Mouse (Mus musculus) left cerebral cortex, postnatal 36 days (tissue): ENCODE results near the gene Lyst. TPM values are rescaled to one million over a fixed set of nuclear protein-coding genes. Genes with fewer than 3 reads are reported as not detected.
"Not testable (repeated sequence)": the region's sequence is repeated elsewhere in the genome, so short reads cannot be mapped to it uniquely, and the experiment has no call there.

Source experiments
- DNase-seq, 2 experiments: peaks; one replicate each; pipeline ENCODE4 v3.0.0; 2021 to 2022; ENCODE audit warnings: low spot score in 2 of 2, mixed read lengths in 1 of 2
- intact Hi-C: fragments of 180-260 bp; cut with DNase I; formaldehyde crosslinking; loops from one replicate; pipeline ENCODE4 v1.15.1; 2025
- total RNA-seq, 2 experiments: library from RNA; stranded (reverse); gene quantifications; 2 replicates each; pipeline ENCODE4 v1.2.3; 2021

The Lyst gene
- 10 to 100 TPM; 45.5 to 63.6 TPM for total RNA-seq

DNA sequence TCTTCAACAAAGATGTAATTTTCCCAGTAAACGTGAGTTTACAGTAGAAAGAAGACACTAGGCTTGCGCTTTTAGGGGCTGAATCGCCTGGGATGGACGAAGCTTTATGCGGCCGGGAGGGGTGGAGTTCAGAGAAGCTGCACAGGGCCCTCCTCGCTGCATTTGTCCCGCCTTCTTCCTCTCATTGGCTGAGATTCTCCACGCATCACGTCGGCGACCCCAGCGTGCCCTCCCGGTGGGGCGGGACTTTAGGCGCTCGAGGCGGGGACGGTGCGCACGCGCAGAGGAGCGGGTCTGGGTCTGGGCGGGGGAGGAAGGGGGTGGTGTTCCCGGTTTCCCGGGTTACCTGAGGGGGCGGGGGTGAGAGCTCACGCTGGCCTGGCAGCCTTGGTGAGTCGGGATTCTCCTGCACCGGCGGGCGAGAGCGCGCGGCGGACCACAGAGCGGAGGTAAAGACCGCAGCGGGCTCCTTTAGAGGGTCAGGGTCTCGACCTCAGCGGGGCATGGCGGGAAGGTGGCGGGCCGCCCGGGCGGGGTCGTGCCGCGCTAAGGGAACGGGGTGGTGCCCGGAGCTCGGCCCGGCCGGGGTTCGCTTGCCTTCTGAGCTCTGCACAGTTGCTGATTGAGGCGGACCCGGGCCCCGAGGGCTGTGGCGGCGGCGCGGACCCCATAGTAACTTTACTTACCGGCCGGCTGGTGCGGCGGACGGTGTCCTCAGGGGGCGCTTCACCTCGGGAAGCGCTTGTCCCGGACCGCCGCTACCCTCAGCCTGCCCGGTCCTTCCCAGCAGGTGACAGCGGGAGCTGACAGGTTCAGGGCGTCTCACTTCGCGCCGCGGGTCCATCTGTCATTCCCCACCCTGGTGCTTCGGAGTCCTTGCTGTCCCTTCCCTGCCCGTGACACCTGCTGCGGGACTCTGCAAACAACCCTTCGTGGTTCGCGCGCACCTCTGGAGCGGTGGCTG is at the start of gene Lyst:
Gene Lyst, plus strand, starts transcription at position 350 of the 964 bp plus-strand sequence.
- intact Hi-C loops: loop anchor here (5.0 kb wide), 1 partner anchor 38 kb away; no protein-coding TSS in a partner anchor
- peak; percentile 98 for DNase-seq

DNA sequence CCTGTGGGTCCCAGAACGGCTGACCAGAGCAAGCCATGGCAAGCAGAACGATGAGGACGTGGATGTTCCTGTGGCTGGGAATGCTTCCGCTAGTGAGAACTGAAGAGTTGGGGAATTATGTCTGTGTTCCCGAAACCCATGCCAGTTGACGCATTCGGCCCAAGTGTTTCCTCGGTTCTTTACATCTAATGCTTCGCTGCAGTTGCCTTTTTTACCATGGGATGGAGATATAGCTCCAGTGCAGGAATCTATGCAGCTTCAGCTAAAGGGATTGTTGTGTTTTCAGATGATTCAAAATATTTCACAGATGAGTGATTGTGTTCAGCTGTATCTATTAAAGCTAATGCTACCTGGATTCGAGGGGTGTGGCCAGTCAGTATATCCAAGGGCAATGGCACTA is 47.1 kb upstream of the Lyst start:
- intact Hi-C loops: not testable (repeated sequence)
- peak in 1 of 2 experiments; percentile 24 for DNase-seq

DNA sequence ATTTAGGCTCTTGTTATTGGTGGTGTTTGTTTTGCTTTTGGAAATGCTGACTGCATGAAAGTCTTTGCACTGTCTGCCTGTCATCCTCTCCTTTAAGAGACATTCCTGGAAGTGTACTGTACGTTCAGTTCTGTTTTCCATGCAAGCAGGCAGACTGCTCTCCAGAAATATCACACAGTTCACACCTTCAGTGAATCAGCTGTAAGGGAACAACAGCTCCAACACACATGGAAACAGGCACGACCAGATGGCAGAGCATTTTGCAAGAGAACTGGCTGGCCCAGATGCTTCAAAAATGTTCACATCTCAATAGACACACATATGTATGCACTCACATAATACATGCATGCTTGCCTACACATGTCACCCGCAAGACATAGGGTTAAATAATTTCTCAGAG is 43.4 kb upstream of the Lyst start:
- intact Hi-C loops: loop anchor here (5.0 kb wide), 1 partner anchor 66 kb away; no protein-coding TSS in a partner anchor
- DNase-seq: peak; percentile 80 to 86

DNA sequence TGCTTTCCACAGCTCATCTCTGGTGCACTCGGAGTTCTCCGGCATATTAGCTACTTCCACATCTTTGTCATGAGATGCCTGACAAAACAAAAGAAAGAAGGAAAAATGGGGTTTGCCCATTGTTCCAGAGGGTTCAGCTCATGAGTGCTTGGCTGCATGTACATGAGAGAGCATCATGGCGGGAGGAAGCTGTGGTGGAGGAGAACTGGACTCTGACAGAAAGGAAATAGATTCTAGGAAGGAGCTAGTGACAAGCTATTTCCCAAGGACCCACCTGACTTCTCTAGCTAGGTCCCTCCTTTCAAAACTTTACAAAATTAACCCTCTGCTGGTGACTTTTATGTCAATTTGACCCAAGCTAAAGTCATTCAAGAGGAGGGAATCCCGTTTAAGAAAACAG is 42.3 kb upstream of the Lyst start:
- intact Hi-C loops: loop anchor here (5.0 kb wide), 1 partner anchor 64 kb away; no protein-coding TSS in a partner anchor
- DNase-seq: no peak

DNA sequence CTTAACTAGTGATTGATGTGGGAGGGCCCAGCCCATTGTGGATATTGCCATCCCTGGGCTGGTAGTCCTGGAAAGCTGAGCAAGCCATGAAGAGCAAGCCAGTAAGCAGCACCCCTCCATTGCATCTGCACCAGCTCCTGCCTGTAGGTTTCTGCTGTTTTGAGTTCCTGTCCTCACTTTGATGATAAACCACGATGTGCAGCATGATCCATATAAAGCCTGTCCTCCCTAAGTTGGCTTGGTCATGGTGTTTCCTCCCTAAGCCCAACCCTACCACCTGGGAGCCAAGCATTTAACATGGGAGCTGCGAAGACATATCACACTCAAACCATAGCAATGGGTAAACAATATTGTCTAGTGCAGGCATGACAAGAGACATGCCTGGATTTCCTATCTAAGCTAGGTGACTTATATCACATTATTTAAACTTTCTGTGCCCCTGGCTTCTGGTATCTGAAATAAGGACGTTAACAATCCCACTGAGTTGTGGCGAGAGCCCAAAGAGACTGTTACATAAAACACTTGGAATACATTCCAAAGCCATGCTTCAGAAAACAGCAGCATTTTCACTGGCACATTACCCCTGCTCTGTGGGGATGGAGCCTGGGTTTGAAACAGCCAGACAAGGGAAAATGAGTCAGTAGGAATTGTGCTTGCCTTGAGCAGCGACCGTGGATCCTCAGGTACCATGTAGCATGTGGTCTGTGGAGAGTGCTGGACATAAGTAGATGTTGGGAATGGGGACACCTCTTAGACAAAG is 41.6 kb upstream of the Lyst start:
- DNase-seq: no peak
- intact Hi-C loops: loop anchor here (5.0 kb wide), 1 partner anchor 64 kb away; no protein-coding TSS in a partner anchor

DNA sequence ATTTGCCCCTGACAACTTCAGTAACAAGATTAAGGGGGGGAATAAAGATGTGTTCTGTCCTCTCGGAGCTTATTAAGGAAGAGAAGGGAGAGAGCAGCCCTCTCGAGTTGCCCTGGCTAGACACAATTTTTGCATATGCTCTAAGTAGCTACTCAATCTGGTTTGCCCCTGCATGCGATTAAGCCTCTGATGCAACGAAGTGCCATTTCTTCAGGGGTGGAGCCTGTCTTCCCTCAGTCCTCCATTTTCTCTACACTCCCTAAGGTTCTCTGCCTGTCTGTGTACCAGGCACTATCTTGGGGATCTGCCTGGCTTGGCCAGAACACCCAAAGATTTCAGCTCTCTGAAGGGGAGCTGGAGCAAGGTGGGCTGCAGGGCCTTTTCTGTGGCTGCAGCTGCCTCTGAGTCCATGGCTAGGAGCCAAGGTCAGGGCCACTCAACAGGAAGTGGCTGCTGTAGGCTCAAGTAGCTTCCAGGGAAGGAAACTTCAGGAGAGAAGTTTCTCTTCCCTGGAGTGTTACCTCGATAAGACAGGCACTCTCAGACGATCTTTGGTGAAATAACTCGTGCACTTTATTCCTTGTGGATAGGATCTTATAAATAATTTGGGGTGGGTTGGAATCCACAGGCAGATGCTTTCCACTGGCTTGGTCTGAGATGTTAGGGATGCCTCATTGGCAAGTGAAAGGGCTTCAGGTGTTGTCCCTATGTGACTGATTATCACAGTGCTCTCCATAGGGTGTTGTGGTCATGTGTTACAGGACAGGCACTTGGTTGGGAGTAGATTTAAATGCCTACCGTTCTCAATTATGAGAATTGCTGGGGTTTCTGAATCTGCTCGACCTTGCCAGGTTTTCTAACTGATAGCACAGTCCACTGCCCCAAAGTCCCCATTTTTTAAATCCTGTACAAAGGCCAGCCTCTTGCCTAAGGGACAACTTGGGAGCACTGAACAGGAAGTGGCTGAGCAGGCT is 40.2 kb upstream of the Lyst start:
- intact Hi-C loops: loop anchor here (5.0 kb wide), 2 partner anchors 42 to 62 kb away; partner anchors contain the start of gene Lyst

DNA sequence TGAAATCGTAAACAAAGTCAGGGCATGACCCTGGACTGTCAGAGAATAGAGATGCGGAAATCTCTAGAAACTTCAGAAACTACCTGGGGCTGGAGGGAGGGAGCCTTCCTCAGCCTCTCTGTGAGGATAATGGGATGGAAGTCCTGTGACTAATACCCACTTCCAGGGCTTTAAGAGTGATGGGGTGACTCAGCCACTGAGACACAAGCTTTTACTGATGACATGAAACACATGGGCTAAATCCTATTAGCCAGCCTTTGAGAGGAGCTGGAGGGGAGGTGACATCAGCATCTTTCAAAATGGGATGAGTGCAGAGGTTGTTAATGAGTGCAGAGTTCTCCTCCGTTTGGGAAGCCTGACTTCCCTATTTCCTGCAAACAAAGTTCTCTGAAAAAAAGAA is 38.2 kb upstream of the Lyst start:
- intact Hi-C loops: loop anchor here (5.0 kb wide), 1 partner anchor 40 kb away; the partner anchor contains the start of gene Lyst
- no peak for DNase-seq

More for the DNA sequence above, 40.2 kb upstream of the Lyst start:
- DNase-seq: no peak

DNA sequence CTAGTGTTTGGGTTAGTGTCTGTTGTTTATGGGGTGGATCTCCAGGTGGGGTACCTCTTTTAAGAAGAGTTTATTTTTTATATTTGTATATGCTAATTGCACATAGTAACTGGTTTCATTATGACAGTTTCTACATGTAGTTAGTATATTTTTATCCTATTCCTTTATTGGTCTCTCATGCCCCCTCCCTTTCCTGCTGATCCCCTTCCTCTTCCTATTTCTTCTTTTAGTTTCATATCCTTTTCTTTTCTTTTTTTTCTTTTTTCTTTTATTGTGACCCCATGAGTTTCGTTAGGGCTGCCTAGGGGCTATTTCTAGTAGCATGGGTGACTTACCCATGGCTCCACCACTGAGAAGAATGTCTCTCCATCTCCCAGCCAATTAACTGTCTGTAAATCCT is 36.5 kb upstream of the Lyst start:
- DNase-seq: no peak
- intact Hi-C loops: loop anchor here (5.0 kb wide), 1 partner anchor 39 kb away; the partner anchor contains the start of gene Lyst

DNA sequence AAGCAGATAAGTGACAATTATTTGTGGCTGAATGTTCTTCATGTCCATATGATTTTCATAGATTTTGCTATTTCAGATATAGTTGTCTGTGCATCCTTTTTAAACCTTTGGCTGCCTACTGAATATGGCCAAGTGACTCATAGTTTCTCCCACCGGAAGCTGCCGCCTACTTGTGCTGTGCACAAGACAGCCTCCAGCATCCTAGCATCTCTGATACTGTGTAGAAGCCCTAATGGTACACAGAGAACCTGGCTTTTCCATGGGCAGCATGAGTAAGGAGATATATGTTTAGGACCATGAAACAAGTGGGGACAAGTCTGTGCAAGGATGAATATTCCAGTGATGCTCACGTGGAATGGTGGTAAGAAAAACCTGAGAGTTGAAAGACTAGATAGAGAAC is 35.0 kb upstream of the Lyst start:
- intact Hi-C loops: no loop called here

DNA sequence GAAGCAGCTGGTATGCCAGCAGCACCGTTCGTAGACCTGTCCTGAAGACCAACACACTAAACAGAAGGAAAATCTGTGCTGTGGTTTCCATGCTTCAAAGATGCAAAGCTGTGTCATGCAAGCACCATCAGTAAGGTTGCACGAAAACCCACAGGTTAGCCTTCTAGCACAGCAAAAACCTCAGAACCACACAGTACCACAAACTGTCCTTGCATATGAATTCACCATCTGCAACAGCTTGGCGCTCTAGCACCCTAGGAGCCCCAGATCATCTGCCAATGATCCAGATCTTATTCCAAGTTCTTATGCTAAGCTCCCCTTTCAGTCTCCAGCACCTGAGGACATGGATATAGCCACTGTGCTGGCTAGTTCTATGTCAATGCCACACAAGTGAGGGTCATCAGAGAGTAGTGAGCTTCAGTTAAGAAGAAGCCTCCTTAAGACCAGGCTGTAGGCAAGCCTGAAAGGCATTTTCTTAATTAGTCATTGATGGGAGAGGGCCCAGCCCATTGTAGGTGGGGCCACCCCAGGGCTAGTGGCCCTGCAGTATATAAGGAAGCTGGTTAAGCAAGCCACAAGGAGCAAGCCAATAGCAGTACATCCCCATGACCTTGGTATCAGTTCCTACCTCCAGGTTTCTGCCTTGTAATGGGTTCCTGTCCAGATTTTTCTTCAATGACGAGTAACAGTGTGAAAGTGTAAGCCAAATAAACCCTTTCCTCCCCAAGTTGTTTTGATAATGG is 33.0 kb upstream of the Lyst start:
- no peak for DNase-seq
- intact Hi-C loops: no loop called here

More for the DNA sequence above, 35.0 kb upstream of the Lyst start:
- DNase-seq: peak in 1 of 2 experiments; percentile 62

DNA sequence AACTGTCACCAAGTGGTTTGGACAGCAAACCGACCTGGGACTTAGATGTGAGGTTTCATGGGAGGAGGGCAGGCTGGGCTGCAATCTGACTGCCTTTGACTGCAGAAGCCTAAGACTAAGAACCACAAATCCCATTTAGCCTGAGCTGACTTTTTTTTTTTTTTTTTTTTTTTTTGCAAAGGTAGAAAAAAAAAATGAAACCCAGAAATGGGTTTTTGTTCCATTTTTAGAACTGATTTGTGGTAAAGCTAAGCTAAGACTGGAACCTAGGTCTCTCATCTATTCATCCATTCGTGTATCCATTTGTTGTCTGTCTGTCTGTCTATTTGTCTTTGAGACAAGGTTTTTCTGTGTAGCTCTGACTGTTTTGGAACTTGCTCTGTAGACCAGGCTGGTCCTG is 31.9 kb upstream of the Lyst start:
- intact Hi-C loops: no loop called here
- DNase-seq: no peak

DNA sequence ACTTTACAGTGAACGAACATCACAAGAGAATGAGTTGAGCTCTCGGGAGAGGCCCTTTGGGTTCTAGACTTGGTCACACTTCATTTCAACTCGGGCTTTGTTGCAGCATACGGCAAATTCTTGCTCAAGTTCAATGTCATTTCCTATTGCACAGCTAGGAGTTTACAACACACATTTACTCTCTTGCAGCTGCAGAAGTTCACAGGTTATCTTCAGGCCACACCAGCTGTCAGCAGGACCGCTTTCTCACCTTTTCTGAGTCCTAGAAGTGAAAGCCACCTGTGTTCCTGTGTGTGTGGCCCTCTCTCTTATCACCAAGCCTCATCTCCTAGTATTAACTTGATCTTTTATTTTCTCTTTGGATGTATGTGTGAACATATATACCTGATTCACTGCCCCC is 31.3 kb upstream of the Lyst start:
- DNase-seq: no peak

DNA sequence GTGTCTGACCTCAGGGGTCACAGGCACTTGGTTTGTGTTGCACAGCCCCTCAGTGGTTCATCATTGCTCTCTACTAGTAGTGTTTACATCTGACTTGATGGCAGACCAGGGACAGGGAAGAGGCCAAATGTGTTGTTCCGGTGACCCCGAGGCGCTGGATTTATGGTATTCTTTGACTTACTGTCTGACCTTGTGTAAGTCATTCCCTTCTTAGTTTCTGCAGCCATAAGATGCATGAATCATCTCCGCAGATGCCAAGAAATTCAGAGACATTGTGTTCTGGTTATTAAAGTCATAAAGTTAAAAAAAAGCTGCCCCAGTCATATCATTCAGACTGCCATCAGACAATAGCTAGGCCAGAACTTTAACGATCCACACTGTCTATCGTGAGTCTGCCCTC is 27.6 kb upstream of the Lyst start:
- intact Hi-C loops: no loop called here

More for the DNA sequence above, 31.3 kb upstream of the Lyst start:
- intact Hi-C loops: no loop called here

DNA sequence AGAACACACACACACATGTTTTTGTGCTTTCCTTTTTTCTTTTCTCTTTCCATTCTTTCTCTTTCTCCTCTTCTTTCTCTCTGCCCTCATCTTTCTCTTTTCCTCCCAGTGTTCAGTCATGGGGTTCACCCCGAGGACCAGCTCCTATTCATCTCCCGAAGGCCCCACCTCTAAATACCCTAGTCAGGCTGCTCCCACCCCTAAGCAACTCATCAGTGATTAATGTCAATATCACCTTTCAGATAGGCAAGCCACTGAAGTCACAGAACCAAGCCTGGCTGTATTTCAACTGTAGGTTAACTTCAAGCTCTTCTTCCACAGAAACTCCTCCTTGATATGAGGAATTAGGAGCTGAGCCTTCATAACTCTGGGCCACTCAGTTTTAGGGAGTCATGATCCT is 26.1 kb upstream of the Lyst start:
- intact Hi-C loops: no loop called here
- DNase-seq: no peak

More for the DNA sequence above, 27.6 kb upstream of the Lyst start:
- no peak for DNase-seq

DNA sequence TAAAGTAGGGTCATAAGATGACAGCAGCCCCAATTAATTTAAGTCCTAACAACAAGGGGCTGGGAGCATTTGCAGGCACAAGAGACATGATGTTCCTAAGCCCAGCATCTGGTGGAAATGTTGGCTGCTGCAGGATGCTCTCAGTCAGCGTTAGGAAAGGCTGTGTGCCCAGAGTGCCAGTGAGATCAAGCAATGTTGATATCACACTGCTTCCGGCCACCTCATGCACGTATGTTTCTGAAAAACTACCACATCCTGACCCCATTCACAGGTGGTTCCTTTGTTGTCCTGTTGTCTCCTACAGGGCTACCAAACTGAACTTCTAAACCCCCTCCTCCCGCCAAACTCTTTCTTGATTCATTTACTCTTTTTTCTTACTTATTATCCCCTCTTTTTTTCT is 25.7 kb upstream of the Lyst start:
- no peak for DNase-seq
- intact Hi-C loops: no loop called here

DNA sequence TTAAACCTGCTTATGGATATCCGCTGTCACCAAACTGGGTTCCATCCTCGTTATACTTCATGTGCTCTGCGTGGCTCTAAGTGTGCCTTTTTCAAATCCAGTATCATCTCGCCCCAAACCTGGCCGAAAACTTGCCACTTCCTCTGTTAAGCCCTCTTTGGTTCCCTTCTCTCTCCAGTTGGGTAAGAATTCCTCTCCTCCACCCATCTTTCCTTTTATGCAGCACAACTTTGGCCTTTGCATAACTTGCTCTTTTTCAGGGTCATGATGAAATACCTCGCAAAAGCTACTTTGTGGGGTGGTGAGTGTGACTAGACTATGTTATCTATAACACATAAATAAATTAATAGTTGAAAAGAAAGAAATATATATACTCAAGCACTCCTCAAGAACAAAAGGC is 22.6 kb upstream of the Lyst start:
- intact Hi-C loops: no loop called here
- no peak for DNase-seq

DNA sequence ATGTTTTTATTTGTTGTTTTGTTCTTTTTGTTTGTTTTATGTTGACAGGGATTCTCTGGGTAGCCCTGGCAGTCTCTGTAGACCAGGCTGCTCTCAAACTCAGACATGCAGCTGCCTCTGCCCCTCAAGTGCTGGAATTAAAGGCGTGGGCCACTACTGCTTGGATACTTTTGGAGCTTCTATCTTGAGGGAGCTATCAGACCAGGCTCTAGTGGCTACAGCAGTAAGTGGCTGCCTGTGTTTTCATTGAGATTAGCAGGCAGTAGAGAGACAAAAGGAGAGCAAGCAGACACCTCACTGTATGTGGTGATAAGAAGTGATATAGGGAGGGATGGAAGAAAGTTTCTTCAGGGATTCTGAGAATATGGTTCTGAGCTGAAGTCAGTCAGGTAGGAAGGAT is 21.4 kb upstream of the Lyst start:
- intact Hi-C loops: no loop called here
- DNase-seq: no peak

DNA sequence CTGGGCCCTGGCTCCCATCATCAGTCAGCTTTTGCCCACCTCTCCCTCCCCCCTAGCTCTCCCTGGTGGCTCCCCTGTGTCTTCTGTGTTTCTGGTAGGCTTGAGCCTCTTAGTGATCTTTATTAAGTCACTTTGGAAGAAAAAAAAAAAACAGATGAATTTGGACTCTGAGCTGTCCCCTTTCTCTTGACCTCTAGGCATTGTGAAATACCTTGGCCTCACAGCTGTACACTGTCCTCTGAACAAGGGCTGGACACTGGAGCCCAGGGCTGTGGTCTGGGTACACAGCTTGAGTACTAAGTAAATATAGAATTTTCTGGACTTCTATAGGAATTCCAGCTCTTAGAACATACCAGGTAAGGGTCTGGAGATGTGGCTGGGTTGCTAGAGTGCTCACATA is 20.6 kb upstream of the Lyst start:
- DNase-seq: no peak
- intact Hi-C loops: no loop called here
